Mouse (Mus musculus): ENCODE results near the gene Igbp1. TPM values are rescaled to one million over a fixed set of nuclear protein-coding genes. Genes with fewer than 3 reads are reported as not detected.

Gene Igbp1
- polyA plus RNA-seq, 1 experiment from 2014 or later: 36.2 TPM

DNA sequence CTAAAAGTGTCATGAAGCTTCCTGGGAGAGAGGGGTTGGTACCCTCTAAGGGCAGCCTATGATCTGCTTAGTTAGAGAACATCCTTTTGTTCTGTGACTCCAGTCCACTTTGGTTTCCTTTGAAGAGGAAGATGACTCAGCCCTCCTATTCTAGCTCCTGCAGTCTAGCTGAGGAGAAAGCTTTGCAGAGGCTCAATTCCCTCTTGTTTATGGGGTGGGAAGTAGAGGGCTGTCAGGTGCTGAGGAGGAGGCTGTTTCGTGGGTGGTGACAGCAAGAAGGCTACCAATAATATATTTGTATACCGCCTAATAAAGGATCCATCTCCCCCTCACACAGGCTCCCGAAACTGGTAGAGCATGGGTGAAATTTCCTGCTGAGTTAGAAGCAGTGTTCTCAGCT, 22.6 kb downstream of the Igbp1 start:
- 84% methylated on average over 3 of the region's 3 CpGs for WGBS

DNA sequence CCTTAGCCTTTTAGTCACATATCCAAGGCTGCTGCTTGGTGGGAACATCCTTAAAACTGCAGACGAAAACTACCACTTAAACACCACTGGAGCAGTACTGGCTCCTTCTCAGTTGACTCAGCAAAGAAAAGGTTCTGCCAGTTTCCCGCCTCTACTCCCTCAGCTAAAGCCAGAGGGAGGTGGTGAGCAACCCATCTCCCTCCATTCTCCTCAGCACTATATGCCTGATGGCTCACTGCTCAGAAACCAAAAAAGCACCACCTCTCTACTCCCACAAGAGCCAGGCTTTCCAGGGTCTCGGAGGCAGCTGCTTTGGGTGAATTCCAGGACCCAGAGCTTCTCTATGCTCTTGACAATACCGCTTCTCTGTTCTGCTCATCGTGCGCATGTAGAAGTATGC, 23.5 kb downstream of the Igbp1 start:
- ATAC-seq (ENCODE audit: insufficient number of reproducible peaks, low FRiP score, low TSS enrichment, low read depth): no peak
- WGBS: 91% methylated on average over 6 of the region's 6 CpGs
- no peaks in the 10 kb centered on the region for H3K27me3 ChIP-seq
- H3K4me3 ChIP-seq (replicated peaks): no peak overlapping the region
- no peaks in the 10 kb centered on the region for H3K9me3 ChIP-seq (replicated peaks)
- H3K4me1 ChIP-seq: no peaks in the 10 kb centered on the region
- no peaks in the 10 kb centered on the region for H3K36me3 ChIP-seq
- no peak overlapping the region for H3K4me2 ChIP-seq (replicated peaks)
- H3K27ac ChIP-seq (replicated peaks): no peak overlapping the region
- H3K9ac ChIP-seq: no peak overlapping the region

More for the DNA sequence above, 22.6 kb downstream of the Igbp1 start:
- Histone ChIP-seq H3K4me2 (replicated peaks) (no peak overlapping the region), H3K36me3 (no peaks in the 10 kb centered on the region), H3K4me1 (no peaks in the 10 kb centered on the region), H3K9me3 (replicated peaks) (no peaks in the 10 kb centered on the region), H3K4me3 (replicated peaks) (no peak overlapping the region), H3K9ac (no peak overlapping the region), H3K27me3 (no peaks in the 10 kb centered on the region), H3K27ac (replicated peaks) (no peak overlapping the region)
- ATAC-seq (ENCODE audit: insufficient number of reproducible peaks, low FRiP score, low TSS enrichment, low read depth): no peak

DNA sequence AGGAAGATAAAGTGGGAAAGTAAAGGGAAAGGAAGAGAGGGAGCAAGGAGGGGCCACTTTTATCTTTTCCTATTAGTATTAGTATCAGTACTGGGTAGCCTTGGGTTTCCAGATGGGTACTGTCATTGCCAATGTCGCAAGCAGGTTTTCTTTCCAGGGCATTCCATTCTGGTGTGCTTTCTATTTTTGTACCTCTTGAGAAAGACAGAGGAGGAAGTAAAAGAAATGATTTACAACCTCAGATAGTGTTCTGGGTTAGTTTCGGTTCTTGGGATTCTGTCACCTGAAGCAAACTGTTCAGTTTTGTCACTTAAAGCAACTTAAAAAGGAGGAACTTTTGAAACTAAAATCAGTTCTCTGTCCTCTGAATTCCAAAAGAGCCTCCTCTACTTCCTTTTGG, 24.4 kb downstream of the Igbp1 start:
- no peaks in the 10 kb centered on the region for H3K4me1 ChIP-seq
- ATAC-seq (ENCODE audit: insufficient number of reproducible peaks, low FRiP score, low TSS enrichment, low read depth): no peak
- no peaks in the 10 kb centered on the region for H3K27me3 ChIP-seq
- H3K4me3 ChIP-seq (replicated peaks): no peak overlapping the region
- H3K9ac ChIP-seq: no peak overlapping the region
- no peaks in the 10 kb centered on the region for H3K9me3 ChIP-seq (replicated peaks)
- 89% methylated on average over 2 of the region's 2 CpGs for WGBS
- no peak overlapping the region for H3K27ac ChIP-seq (replicated peaks)
- no peak overlapping the region for H3K4me2 ChIP-seq (replicated peaks)
- H3K36me3 ChIP-seq: no peaks in the 10 kb centered on the region

DNA sequence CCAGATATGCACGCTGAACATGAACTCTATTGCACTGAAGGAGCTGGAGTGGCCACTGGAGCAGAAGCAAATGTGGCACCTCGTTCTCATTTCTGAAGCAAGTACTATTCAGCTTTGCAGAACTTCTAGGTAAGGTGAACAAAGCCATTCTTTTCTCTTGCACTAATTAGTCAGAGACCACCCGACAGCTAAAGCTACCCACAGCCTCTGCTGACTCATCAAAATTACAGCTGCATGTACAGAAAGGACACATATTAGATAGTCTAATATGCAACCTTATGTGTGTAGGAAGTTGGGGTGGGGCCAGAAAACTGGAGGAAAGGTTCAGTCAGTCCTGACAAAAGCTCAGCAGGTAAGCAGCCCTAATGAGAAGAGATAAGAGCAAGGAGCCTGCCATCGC, 30.4 kb downstream of the Igbp1 start, which contains the start of gene Dgat2l6:
Gene Dgat2l6, plus strand, starts transcription at position 368 of the 400 bp plus-strand sequence.
- 74% methylated on average over 4 of the region's 4 CpGs for WGBS
- Histone ChIP-seq H3K4me1 (no peaks in the 10 kb centered on the region), H3K9ac (no peak within 1 kb of the TSS), H3K27ac (replicated peaks) (no peak within 1 kb of the TSS), H3K4me2 (replicated peaks) (no peak within 1 kb of the TSS), H3K4me3 (replicated peaks) (no peak within 1 kb of the TSS), H3K27me3 (no peaks in the 10 kb centered on the region), H3K36me3 (no peaks in the 10 kb centered on the region), H3K9me3 (replicated peaks) (no peaks in the 10 kb centered on the region)
- no peak for ATAC-seq (ENCODE audit: insufficient number of reproducible peaks, low FRiP score, low TSS enrichment, low read depth)

DNA sequence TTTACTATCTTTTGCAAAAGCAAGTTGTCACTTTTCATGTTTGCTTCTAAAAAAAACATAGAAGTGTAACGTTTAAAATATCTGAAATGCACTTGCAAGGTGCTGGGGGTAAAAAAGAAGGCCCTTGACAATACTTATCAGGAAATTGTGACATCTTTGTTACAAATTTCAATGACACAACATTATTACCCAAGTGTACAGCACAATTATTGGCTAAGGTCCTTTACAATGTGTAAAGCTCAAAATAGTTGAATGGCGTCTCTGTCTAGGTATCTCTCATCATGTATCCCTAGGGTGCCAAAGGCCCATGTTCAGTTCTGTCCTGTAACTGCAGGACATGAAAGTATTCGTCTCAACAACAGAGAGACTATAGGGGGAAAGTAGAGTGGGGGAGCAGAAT, 61.9 kb downstream of the Igbp1 start:
- WGBS: 82% methylated on average over 3 of the region's 3 CpGs
- Histone ChIP-seq H3K4me2 (replicated peaks) (no peak overlapping the region), H3K27ac (replicated peaks) (no peak overlapping the region), H3K9ac (no peak overlapping the region), H3K9me3 (replicated peaks) (no peaks in the 10 kb centered on the region), H3K36me3 (no peaks in the 10 kb centered on the region), H3K4me3 (replicated peaks) (no peak overlapping the region), H3K4me1 (no peaks in the 10 kb centered on the region), H3K27me3 (0 out of 2 replicates have a peak, but pooled peaks cover 7% of the 10 kb centered on the region)
- no peak for ATAC-seq (ENCODE audit: insufficient number of reproducible peaks, low FRiP score, low TSS enrichment, low read depth)

DNA sequence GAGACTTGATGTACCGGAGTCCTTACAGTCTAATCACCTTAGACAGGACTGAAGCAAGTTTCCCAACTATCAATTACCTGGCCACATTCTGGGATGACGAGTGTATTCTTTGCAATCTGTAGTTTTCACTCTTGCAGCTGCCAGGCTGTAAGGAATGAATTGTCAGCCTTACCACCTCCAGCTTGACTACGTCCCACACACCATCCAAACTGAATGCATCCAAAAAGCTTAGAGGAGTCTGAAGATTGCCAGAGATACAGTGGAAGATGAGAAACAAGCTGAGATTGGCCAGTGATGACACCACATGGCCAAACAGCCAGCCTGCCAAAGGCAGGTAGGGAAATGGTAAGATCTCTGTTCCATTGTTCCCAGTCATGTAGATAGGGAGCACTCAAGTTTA, 71.6 kb downstream of the Igbp1 start:
- no peaks in the 10 kb centered on the region for H3K9me3 ChIP-seq (replicated peaks)
- no peak overlapping the region for H3K4me3 ChIP-seq (replicated peaks)
- H3K27ac ChIP-seq (replicated peaks): no peak overlapping the region
- H3K4me2 ChIP-seq (replicated peaks): no peak overlapping the region
- H3K4me1 ChIP-seq: no peaks in the 10 kb centered on the region
- WGBS: 86% methylated on average over 3 of the region's 3 CpGs
- no peak for ATAC-seq (ENCODE audit: insufficient number of reproducible peaks, low FRiP score, low TSS enrichment, low read depth)
- H3K27me3 ChIP-seq: no peaks in the 10 kb centered on the region
- H3K9ac ChIP-seq: no peak overlapping the region
- no peaks in the 10 kb centered on the region for H3K36me3 ChIP-seq

Other genes starting within 250 kb of the Igbp1 start
- gene Otud6a, start 65.3 kb upstream of the Igbp1 start, polyA plus RNA-seq (2015; fragmentation: Nextera tagmentation; extraction: Ambion mirVana): not detected in 2 replicates
- 0.80 and 0.88 TPM in 2 replicates for gene Awat2, start 51.6 kb upstream of the Igbp1 start, polyA plus RNA-seq (2015; fragmentation: Nextera tagmentation; extraction: Ambion mirVana)
- gene Dgat2l6, start 30.5 kb downstream of the Igbp1 start, polyA plus RNA-seq (2015; fragmentation: Nextera tagmentation; extraction: Ambion mirVana): not detected in 2 replicates
- 0.51 TPM in 1 of 2 replicates, not detected in the other for gene Awat1, start 78.0 kb downstream of the Igbp1 start, polyA plus RNA-seq (2015; fragmentation: Nextera tagmentation; extraction: Ambion mirVana)
- gene P2ry4, start 100.6 kb downstream of the Igbp1 start, polyA plus RNA-seq (2015; fragmentation: Nextera tagmentation; extraction: Ambion mirVana): 1.2 TPM in 2 replicates
- gene Arr3, start 111.2 kb downstream of the Igbp1 start, polyA plus RNA-seq (2015; fragmentation: Nextera tagmentation; extraction: Ambion mirVana): not detected in 2 replicates
- gene Kif4, start 131.4 kb downstream of the Igbp1 start, polyA plus RNA-seq (2015; fragmentation: Nextera tagmentation; extraction: Ambion mirVana): 19.6 and 21.2 TPM in 2 replicates
- 106 and 116 TPM in 2 replicates for gene Pdzd11, start 132.3 kb downstream of the Igbp1 start, polyA plus RNA-seq (2015; fragmentation: Nextera tagmentation; extraction: Ambion mirVana)
- gene Gdpd2, start 235.6 kb downstream of the Igbp1 start, polyA plus RNA-seq (2015; fragmentation: Nextera tagmentation; extraction: Ambion mirVana): 15.1 and 15.8 TPM in 2 replicates